Mouse (Mus musculus) heart, embryonic 16.5 days (tissue): ENCODE data around the gene Tmem135. TPM values are rescaled to one million over a fixed set of nuclear protein-coding genes. Genes with fewer than 3 reads are reported as not detected.
"Not testable (repeated sequence)": the region's sequence is repeated elsewhere in the genome, so short reads cannot be mapped to it uniquely, and the experiment has no call there.

ENCODE experiments used
- ATAC-seq: fragments of 200-750 bp; cut with Nextera tagmentation; replicated peaks from 2 replicates; pipeline ENCODE4 v1.8.0; 2017; ENCODE audit warnings: moderate number of reproducible peaks; ENCODE audit not compliant: insufficient read depth, low FRiP score; ENCODE audit errors: extremely low read depth
- H3K27ac ChIP-seq: fragments of 300-500 bp; sonication (generic); 2 replicates; pipeline ENCODE4 v1.5.1; 2014; ENCODE audit warnings: mild to moderate bottlenecking, low read length, control low read depth, moderate library complexity
- H3K27me3 ChIP-seq: fragments of 300-500 bp; sonication (generic); 2 replicates; pipeline ENCODE4 v1.6.1; 2014; ENCODE audit warnings: low read length, mixed read lengths; ENCODE audit not compliant: control insufficient read depth, insufficient read depth
- H3K36me3 ChIP-seq: fragments of 300-500 bp; sonication (generic); 2 replicates; pipeline ENCODE4 v1.6.1; 2014; ENCODE audit not compliant: control insufficient read depth, insufficient read depth
- H3K4me1 ChIP-seq: fragments of 300-500 bp; sonication (generic); 2 replicates; pipeline ENCODE4 v1.6.1; 2014; ENCODE audit warnings: low read length, mixed read lengths; ENCODE audit not compliant: control insufficient read depth, insufficient read depth
- H3K4me2 ChIP-seq: fragments of 300-500 bp; sonication (generic); 2 replicates; pipeline ENCODE4 v1.6.1; 2014; ENCODE audit warnings: low read depth, mild to moderate bottlenecking, control low read depth, low read length
- H3K4me3 ChIP-seq: fragments of 300-500 bp; sonication (generic); 2 replicates; pipeline ENCODE4 v1.5.1; 2014; ENCODE audit warnings: mild to moderate bottlenecking, control low read depth, low read length
- H3K9ac ChIP-seq: fragments of 300-500 bp; sonication (generic); 2 replicates; pipeline ENCODE4 v1.6.1; 2014; ENCODE audit warnings: low read length, control low read depth
- H3K9me3 ChIP-seq: fragments of 300-500 bp; sonication (generic); replicated peaks from 2 replicates; pipeline ENCODE4 v1.6.1; 2016; ENCODE audit warnings: low read length; ENCODE audit not compliant: control insufficient read depth
- WGBS: fragments of 180-500 bp; shearing (Covaris S2); extraction: QIAGEN DNeasy Blood & Tissue Kit; methylation state at CpG from one replicate; pipeline ENCODE4 v1.1.7; 2014; 5-methylcytosine and 5-hydroxymethylcytosine counted together
- polyA plus RNA-seq: library from polyadenylated mRNA; unstranded; fragments of >200 nt; fragmentation: Nextera tagmentation; extraction: Ambion mirVana; gene quantifications from 2 replicates; pipeline ENCODE4 v1.2.1, GENCODE M21; 2015

The Tmem135 gene
- polyA plus RNA-seq, 1 experiment from 2014 or later, result 27.8 TPM

- WGBS, result 98% methylated on average over 1 of the region's 1 CpGs
- ATAC-seq, result no peak
Measured at GRCm38 (mm10) chr7:89329896-89330295, 74.1 kb downstream of the Tmem135 start.

DNA sequence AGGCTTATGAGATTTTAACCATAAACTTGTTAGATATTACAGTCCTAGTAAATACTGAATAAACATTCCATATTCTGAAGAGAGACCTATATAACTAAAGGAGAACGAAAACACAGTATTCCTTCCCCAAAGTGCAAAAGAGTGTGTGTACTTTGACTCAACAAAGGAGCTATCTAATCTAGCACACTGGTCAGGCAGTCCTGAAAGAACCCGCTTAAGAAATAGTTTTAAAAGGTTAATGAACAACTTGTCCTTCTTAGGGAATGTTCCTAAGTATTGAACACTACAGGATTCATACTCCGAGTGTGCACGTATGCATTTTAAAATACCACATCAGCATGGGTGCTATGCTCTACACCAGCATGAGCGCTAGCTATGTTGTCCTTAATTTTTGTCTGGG lies 76.3 kb downstream of the Tmem135 start:
- 81% methylated on average over 5 of the region's 5 CpGs for WGBS
- Histone ChIP-seq H3K4me2 (no peak overlapping the region), H3K9ac (no peak overlapping the region), H3K9me3 (no peaks in the 10 kb centered on the region), H3K4me1 (peaks cover 15% of the 10 kb centered on the region), H3K4me3 (no peak overlapping the region), H3K36me3 (no peaks in the 10 kb centered on the region), H3K27me3 (no peaks in the 10 kb centered on the region), H3K27ac (no peak overlapping the region)
- no peak for ATAC-seq

More at GRCm38 (mm10) chr7:89329896-89330295, 74.1 kb downstream of the Tmem135 start:
- no peak overlapping the region for H3K4me3 ChIP-seq
- H3K36me3 ChIP-seq, result no peaks in the 10 kb centered on the region
- no peak overlapping the region for H3K27ac ChIP-seq
- no peaks in the 10 kb centered on the region for H3K9me3 ChIP-seq
- no peaks in the 10 kb centered on the region for H3K27me3 ChIP-seq
- no peak overlapping the region for H3K9ac ChIP-seq
- H3K4me2 ChIP-seq, result no peak overlapping the region
- peaks cover 13% of the 10 kb centered on the region for H3K4me1 ChIP-seq

DNA sequence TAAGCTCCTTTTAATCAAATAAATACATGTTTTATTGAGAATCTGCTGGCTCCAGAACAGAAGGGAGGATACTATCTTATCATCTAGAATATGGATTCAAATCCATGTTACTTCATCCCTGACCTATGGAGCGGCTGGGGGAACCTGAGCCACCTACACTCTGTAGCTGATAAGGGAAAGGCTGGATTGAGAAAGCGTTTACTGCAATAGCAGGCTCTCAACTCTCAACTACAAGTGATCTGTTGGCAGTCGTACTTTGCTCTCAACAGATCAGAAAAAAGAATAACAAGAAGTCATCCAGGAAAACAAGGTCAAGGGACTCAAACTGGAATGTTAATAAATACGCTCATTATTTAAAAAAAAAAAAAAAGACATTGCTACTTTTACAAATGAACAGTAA lies 77.3 kb downstream of the Tmem135 start:
- 24% methylated on average over 4 of the region's 4 CpGs for WGBS
- Histone ChIP-seq H3K27me3 (no peaks in the 10 kb centered on the region), H3K36me3 (no peaks in the 10 kb centered on the region), H3K9ac (no peak overlapping the region), H3K9me3 (no peaks in the 10 kb centered on the region), H3K4me1 (peaks cover 15% of the 10 kb centered on the region), H3K4me3 (no peak overlapping the region), H3K27ac (no peak overlapping the region), H3K4me2 (no peak overlapping the region)
- ATAC-seq, result no peak

GRCm38 (mm10) chr7:89326202-89326601 lies 77.8 kb downstream of the Tmem135 start:
- no peaks in the 10 kb centered on the region for H3K27me3 ChIP-seq
- no peak overlapping the region for H3K9ac ChIP-seq
- H3K36me3 ChIP-seq, result no peaks in the 10 kb centered on the region
- 29% methylated on average over 5 of the region's 5 CpGs for WGBS
- no peak for ATAC-seq
- no peak overlapping the region for H3K4me3 ChIP-seq
- H3K9me3 ChIP-seq, result no peaks in the 10 kb centered on the region
- peaks cover 15% of the 10 kb centered on the region for H3K4me1 ChIP-seq
- H3K27ac ChIP-seq, result no peak overlapping the region
- H3K4me2 ChIP-seq, result no peak overlapping the region

DNA sequence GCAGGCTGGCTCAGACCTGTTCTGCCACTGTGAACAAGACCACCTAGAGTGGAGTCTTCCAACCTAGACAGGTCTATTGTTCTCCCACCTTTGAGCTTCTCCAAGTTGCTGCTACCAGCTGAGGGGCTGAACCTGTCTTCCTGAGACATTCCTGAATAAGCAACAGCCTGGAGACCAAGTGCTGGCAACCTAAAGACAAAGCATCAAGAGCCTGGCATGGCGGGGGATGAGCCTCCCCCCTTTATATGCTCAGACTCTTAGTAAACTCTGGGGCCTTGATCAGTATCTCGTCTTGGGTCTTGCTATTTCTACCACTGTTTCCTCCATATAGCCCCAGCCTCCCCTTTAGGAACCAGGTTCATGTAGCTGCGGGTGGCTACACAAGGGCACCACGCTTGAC lies 81.3 kb downstream of the Tmem135 start:
- H3K9me3 ChIP-seq, H3K36me3 ChIP-seq, ATAC-seq, H3K27ac ChIP-seq, H3K4me2 ChIP-seq, H3K27me3 ChIP-seq, H3K9ac ChIP-seq, H3K4me3 ChIP-seq: not testable (repeated sequence)
- H3K4me1 ChIP-seq, result peaks cover 13% of the 10 kb centered on the region
- WGBS, result 89% methylated on average over 4 of the region's 4 CpGs

DNA sequence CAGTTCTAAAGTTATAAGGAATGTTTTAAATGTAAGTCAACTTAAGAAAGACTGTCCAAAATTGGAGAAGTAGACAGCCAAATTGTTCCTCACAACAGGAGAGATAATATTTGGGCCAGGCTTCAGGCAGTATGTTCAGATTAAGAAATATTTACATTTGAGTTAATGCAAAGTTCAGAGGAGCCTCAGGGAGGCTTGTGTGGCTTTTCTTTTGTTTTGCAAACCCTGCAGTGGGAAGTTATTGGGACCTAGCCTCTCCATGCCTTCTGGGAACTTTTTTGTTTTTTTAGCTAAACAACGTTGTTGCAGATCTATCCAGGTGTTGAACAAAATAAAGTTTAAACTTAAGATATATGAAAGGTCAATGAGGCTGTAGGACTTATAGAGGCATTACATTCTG lies 84.7 kb downstream of the Tmem135 start:
- Histone ChIP-seq H3K27me3 (no peaks in the 10 kb centered on the region), H3K4me1 (0 out of 2 replicates have a peak, but pooled peaks cover 2% of the 10 kb centered on the region), H3K36me3 (no peaks in the 10 kb centered on the region), H3K9ac (no peak overlapping the region), H3K27ac (no peak overlapping the region), H3K9me3 (no peaks in the 10 kb centered on the region), H3K4me2 (no peak overlapping the region), H3K4me3 (no peak overlapping the region)
- 78% methylated on average over 1 of the region's 1 CpGs for WGBS
- no peak for ATAC-seq

DNA sequence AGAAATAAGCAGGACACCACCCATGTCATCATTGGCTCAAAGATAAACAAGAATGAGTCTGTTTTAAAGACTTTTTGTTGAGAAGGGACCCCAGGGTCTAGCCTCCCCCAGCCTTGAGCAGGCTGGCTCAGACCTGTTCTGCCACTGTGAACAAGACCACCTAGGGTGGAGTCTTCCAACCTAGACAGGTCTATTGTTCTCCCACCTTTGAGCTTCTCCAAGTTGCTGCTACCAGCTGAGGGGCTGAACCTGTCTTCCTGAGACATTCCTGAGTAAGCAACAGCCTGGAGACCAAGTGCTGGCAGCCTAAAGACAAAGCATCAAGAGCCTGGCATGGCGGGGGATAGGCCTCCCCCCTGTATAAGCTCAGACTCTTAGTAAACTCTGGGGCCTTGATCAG lies 86.9 kb downstream of the Tmem135 start:
- H3K4me2 ChIP-seq, H3K36me3 ChIP-seq, H3K27ac ChIP-seq, H3K27me3 ChIP-seq, H3K9ac ChIP-seq, H3K9me3 ChIP-seq, H3K4me1 ChIP-seq, ATAC-seq, H3K4me3 ChIP-seq: not testable (repeated sequence)
- WGBS, result 94% methylated on average over 1 of the region's 1 CpGs

DNA sequence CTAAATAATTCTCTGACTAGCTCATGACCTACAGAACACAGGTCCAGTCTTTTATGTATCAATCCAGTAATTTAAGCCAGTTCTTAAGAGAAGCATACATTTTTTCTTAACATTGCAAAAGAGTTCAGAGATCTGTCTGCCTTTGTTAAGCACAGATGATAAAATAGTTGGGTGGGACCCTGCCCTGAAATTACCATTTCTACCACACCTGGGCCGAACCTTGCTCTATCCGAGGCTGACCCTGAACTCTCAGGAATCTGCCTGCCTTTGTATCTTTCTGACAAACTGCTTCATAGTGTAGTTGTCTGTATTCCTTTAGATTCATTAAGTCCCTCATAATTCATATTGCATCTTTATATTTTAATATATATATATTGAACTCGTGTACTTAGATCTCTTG lies 87.9 kb downstream of the Tmem135 start:
- Histone ChIP-seq H3K27me3 (no peaks in the 10 kb centered on the region), H3K9me3 (peaks cover 5% of the 10 kb centered on the region), H3K9ac (no peak overlapping the region), H3K4me1 (no peaks in the 10 kb centered on the region; the same call in 1 of the 2 replicates), H3K27ac (no peak overlapping the region), H3K4me3 (no peak overlapping the region), H3K36me3 (peaks cover 6% of the 10 kb centered on the region; the same call in 1 of the 2 replicates), H3K4me2 (no peak overlapping the region)
- 92% methylated on average over 3 of the region's 3 CpGs for WGBS
- no peak for ATAC-seq

GRCm38 (mm10) chr7:89311555-89311954 lies 92.5 kb downstream of the Tmem135 start:
- Histone ChIP-seq H3K4me1 (no peaks in the 10 kb centered on the region; the same call in 1 of the 2 replicates), H3K9me3 (peaks cover 5% of the 10 kb centered on the region), H3K36me3 (peaks cover 6% of the 10 kb centered on the region), H3K27ac (no peak overlapping the region), H3K4me2 (no peak overlapping the region), H3K9ac (no peak overlapping the region), H3K27me3 (no peaks in the 10 kb centered on the region), H3K4me3 (no peak overlapping the region)
- 88% methylated on average over 1 of the region's 1 CpGs for WGBS
- ATAC-seq, result no peak
